Mouse (Mus musculus): ENCODE measurements around the gene Ttc33. TPM values are rescaled to one million over a fixed set of nuclear protein-coding genes. Genes with fewer than 3 reads are reported as not detected.

The Ttc33 gene
- total RNA-seq, 1 experiment, result 24.2 TPM

DNA sequence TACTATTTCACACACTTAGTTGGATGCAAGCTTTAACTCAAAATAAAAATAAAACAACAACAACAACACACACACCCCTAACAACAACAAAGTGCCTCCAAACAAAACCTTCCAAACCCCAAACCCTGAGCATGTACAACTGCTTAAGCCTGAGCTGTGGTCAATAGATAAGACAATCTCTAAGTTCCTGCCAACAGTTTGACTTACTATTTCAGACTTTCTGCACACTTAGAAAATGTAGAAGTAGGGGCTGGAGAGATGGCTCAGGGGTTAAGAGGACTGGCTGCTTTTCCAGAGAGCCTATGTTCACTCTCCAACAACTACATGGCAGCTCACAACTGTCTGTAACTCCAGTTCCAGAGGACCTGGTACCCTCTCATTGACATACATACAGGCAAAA is 45.0 kb upstream of the Ttc33 start:
- in situ Hi-C loops (cut with MboI; ENCODE audit: low sequenced_read_pairs in 2 of 2, unreplicated experiment in 2 of 2), result no loop called here
- TF ChIP-seq HCFC1 (IDR thresholded peaks at IDR 0.05; ENCODE audit: borderline replicate concordance, insufficient read depth, low read length) (no peak), ZNF384 (IDR thresholded peaks at IDR 0.05; ENCODE audit: low read depth, low read length) (no peak), ZC3H11A (IDR thresholded peaks at IDR 0.05; ENCODE audit: borderline replicate concordance, low read depth, low read length) (no peak), CHD2 (IDR thresholded peaks at IDR 0.05; ENCODE audit: low read depth, low read length) (no peak), MAFK (IDR thresholded peaks at IDR 0.05; ENCODE audit: insufficient read depth, low read depth, low read length) (no peak)
- Histone ChIP-seq H3K9ac (ENCODE audit: insufficient read depth, low read depth, low read length, poor library complexity, severe bottlenecking) (no peak overlapping the region), H3K36me3 (ENCODE audit: control insufficient read depth, insufficient read depth, low read length, poor library complexity, severe bottlenecking) (no peaks in the 10 kb centered on the region), H3K27ac (ENCODE audit: insufficient read depth, low read depth, low read length, poor library complexity, severe bottlenecking) (no peak overlapping the region), H3K4me3 (ENCODE audit: insufficient read depth in 1 of 2, low read depth in 1 of 2, low read length in 2 of 2, poor library complexity in 1 of 2, severe bottlenecking in 1 of 2) (no peak overlapping the region), H3K4me1 (ENCODE audit: control insufficient read depth in 2 of 2, insufficient read depth in 2 of 2, low read length in 2 of 2, poor library complexity in 1 of 2) (peaks cover 4 to 10% of the 10 kb centered on the region in 2 experiments; a peak in 3 of 4 replicates), H3K9me3 (ENCODE audit: control insufficient read depth, insufficient read depth, low read depth, low read length) (no peaks in the 10 kb centered on the region)
- no peak for DNase-seq (ENCODE audit: low read depth, low spot score)

DNA sequence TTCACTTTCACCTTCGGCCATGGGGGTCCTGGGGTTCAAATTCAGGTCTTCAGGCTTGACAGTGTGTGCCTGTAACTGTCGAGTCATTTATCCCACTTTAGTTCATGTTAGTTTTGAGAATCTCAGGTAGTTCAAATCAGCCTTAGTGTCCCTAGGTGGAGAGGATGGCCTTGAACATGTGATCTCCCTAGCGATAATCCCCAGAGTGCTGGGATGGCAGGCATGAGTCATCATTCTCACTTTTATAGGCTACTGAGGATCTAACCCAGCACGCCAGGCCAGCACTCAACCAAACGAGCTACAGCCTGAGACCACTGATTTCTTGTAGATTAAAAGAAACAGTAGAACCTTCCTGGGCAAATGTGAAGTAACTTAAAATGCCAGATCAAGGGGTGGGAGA is 43.3 kb upstream of the Ttc33 start:
- Histone ChIP-seq H3K9me3 (ENCODE audit: control insufficient read depth, insufficient read depth, low read depth, low read length) (no peaks in the 10 kb centered on the region), H3K36me3 (ENCODE audit: control insufficient read depth, insufficient read depth, low read length, poor library complexity, severe bottlenecking) (no peaks in the 10 kb centered on the region), H3K27ac (ENCODE audit: insufficient read depth, low read depth, low read length, poor library complexity, severe bottlenecking) (no peak overlapping the region), H3K4me3 (ENCODE audit: insufficient read depth in 1 of 2, low read depth in 1 of 2, low read length in 2 of 2, poor library complexity in 1 of 2, severe bottlenecking in 1 of 2) (no peak overlapping the region), H3K4me1 (ENCODE audit: control insufficient read depth in 2 of 2, insufficient read depth in 2 of 2, low read length in 2 of 2, poor library complexity in 1 of 2) (peaks cover 0 to 5% of the 10 kb centered on the region in 2 experiments; a peak in 1 of 4 replicates), H3K9ac (ENCODE audit: insufficient read depth, low read depth, low read length, poor library complexity, severe bottlenecking) (no peak overlapping the region)
- in situ Hi-C loops (cut with MboI; ENCODE audit: low sequenced_read_pairs in 2 of 2, unreplicated experiment in 2 of 2), result no loop called here
- no peak for DNase-seq (ENCODE audit: low read depth, low spot score)
- TF ChIP-seq MAFK (IDR thresholded peaks at IDR 0.05; ENCODE audit: insufficient read depth, low read depth, low read length) (0 out of 2 replicates have a peak, but pooled peaks have one; percentile 21), ZC3H11A (IDR thresholded peaks at IDR 0.05; ENCODE audit: borderline replicate concordance, low read depth, low read length) (no peak)

DNA sequence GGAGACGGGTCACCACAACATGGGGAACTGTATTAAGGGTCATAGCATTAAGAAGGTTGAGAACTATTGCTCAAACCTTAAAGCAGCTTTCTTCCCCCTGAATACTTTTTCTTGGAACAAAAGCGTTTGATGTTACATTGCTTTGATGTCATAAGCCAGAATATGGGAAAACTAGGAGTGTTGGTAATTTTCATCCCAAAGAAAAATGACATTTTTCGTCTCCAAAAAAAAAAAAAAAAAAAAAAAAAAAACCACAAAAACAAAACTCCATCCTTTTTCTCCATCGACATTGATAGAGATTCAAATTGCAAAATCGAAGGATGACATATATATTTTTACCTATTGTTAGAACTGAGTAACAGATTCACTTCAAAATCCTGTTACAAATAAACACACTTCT is 42.6 kb upstream of the Ttc33 start:
- DNase-seq (ENCODE audit: low read depth, low spot score), result no peak
- in situ Hi-C loops (cut with MboI; ENCODE audit: low sequenced_read_pairs in 2 of 2, unreplicated experiment in 2 of 2), result no loop called here
- no peak overlapping the region for H3K27ac ChIP-seq (ENCODE audit: insufficient read depth, low read depth, low read length, poor library complexity, severe bottlenecking)
- H3K9ac ChIP-seq (ENCODE audit: insufficient read depth, low read depth, low read length, poor library complexity, severe bottlenecking), result no peak overlapping the region
- H3K4me1 ChIP-seq (ENCODE audit: control insufficient read depth in 2 of 2, insufficient read depth in 2 of 2, low read length in 2 of 2, poor library complexity in 1 of 2), result peaks cover 0 to 5% of the 10 kb centered on the region in 2 experiments; a peak in 1 of 4 replicates
- no peaks in the 10 kb centered on the region for H3K36me3 ChIP-seq (ENCODE audit: control insufficient read depth, insufficient read depth, low read length, poor library complexity, severe bottlenecking)
- H3K4me3 ChIP-seq (ENCODE audit: insufficient read depth in 1 of 2, low read depth in 1 of 2, low read length in 2 of 2, poor library complexity in 1 of 2, severe bottlenecking in 1 of 2), result peak overlapping the region in 1 of 2 experiments; percentile 68; a peak in 2 of 4 replicates
- no peaks in the 10 kb centered on the region for H3K9me3 ChIP-seq (ENCODE audit: control insufficient read depth, insufficient read depth, low read depth, low read length)
- TF ChIP-seq ZNF384 (IDR thresholded peaks at IDR 0.05; ENCODE audit: low read depth, low read length) (peak; percentile 33; the same call in 1 of the 2 replicates), HCFC1 (IDR thresholded peaks at IDR 0.05; ENCODE audit: borderline replicate concordance, insufficient read depth, low read length) (no peak), ZC3H11A (IDR thresholded peaks at IDR 0.05; ENCODE audit: borderline replicate concordance, low read depth, low read length) (no peak), MAFK (IDR thresholded peaks at IDR 0.05; ENCODE audit: insufficient read depth, low read depth, low read length) (no peak)

DNA sequence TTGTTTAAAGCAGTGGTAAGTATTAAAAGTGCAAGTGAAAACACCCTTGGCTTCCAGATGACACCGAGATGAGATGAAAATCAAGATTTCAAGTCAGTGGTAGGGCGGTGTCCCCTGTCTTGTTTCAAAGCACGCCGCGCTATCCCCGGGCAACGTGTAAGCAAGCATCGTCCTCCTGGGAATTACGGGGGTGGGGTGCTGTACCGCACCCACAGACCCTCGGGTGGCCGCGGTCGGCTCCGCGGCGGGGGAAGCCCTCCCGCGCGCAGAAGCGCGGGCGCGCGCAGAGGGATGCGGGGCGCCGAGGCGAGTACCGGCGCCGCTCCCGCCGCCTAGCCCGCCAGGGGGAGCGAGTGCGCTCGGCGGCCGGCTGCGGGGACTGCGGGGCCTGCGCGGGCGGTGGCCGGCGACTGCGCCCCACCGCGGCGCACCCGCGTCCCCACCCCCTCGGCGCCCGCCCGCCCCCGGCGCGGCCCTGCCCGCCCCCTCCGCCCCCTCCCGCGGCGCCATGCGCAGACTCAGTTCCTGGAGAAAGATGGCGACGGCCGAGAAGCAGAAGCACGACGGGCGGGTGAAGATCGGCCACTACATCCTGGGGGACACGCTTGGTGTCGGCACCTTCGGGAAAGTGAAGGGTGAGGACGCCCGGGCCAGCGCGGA is 41.8 kb upstream of the Ttc33 start, which contains the start of gene Prkaa1:
Prkaa1 (plus strand) TSS at position 501 of the 660 bp plus-strand sequence.
- Histone ChIP-seq H3K4me1 (ENCODE audit: control insufficient read depth in 2 of 2, insufficient read depth in 2 of 2, low read length in 2 of 2, poor library complexity in 1 of 2) (peaks cover 0 to 3% of the 10 kb centered on the region in 2 experiments; a peak in 1 of 4 replicates), H3K36me3 (ENCODE audit: control insufficient read depth, insufficient read depth, low read length, poor library complexity, severe bottlenecking) (no peaks in the 10 kb centered on the region), H3K4me3 (ENCODE audit: insufficient read depth in 1 of 2, low read depth in 1 of 2, low read length in 2 of 2, poor library complexity in 1 of 2, severe bottlenecking in 1 of 2) (peak within 1 kb of the TSS; percentile 89 to 96), H3K9me3 (ENCODE audit: control insufficient read depth, insufficient read depth, low read depth, low read length) (no peaks in the 10 kb centered on the region), H3K9ac (ENCODE audit: insufficient read depth, low read depth, low read length, poor library complexity, severe bottlenecking) (peak within 1 kb of the TSS; percentile 98), H3K27ac (ENCODE audit: insufficient read depth, low read depth, low read length, poor library complexity, severe bottlenecking) (peak within 1 kb of the TSS; percentile 79)
- no peak for TF ChIP-seq MAFK (IDR thresholded peaks at IDR 0.05; ENCODE audit: insufficient read depth, low read depth, low read length)
- TF ChIP-seq ZNF384 (IDR thresholded peaks at IDR 0.05; ENCODE audit: low read depth, low read length), result no peak
- no peak for TF ChIP-seq CHD2 (IDR thresholded peaks at IDR 0.05; ENCODE audit: low read depth, low read length)
- TF ChIP-seq HCFC1 (IDR thresholded peaks at IDR 0.05; ENCODE audit: borderline replicate concordance, insufficient read depth, low read length), result no peak
- TF ChIP-seq ZC3H11A (IDR thresholded peaks at IDR 0.05; ENCODE audit: borderline replicate concordance, low read depth, low read length), result no peak
- in situ Hi-C loops (cut with MboI; ENCODE audit: low sequenced_read_pairs in 2 of 2, unreplicated experiment in 2 of 2), result no loop called here
- DNase-seq (ENCODE audit: low read depth, low spot score), result no peak

Measured in ES-E14 (cell line).